Mouse (Mus musculus) lung, embryonic 16.5 days (tissue): ENCODE results near the gene Cdkn1c. TPM values are rescaled to one million over a fixed set of nuclear protein-coding genes. Genes with fewer than 3 reads are reported as not detected.
A peak's percentile ranks its signal among the peaks of the same experiment; 100 is the strongest.

ENCODE experiments used
- ATAC-seq: fragments of 200-750 bp; cut with Nextera tagmentation; 2 replicates; pipeline ENCODE4 v1.8.0; 2017; ENCODE audit warnings: low read depth, mild to moderate bottlenecking, moderate library complexity
- H3K27ac ChIP-seq: fragments of 300-500 bp; sonication (generic); 2 replicates; pipeline ENCODE4 v1.5.1; 2014; ENCODE audit warnings: mild to moderate bottlenecking, control low read depth, low read length
- H3K27me3 ChIP-seq: fragments of 300-500 bp; sonication (generic); 2 replicates; pipeline ENCODE4 v1.6.1; 2014; ENCODE audit warnings: low read depth, low read length, mixed read lengths; ENCODE audit not compliant: control insufficient read depth, insufficient read depth
- H3K36me3 ChIP-seq: fragments of 300-500 bp; sonication (generic); 2 replicates; pipeline ENCODE4 v1.6.1; 2014; ENCODE audit warnings: low read length; ENCODE audit not compliant: control insufficient read depth, insufficient read depth
- H3K4me1 ChIP-seq: fragments of 300-500 bp; sonication (generic); replicated peaks from 2 replicates; pipeline ENCODE4 v1.6.1; 2014; ENCODE audit warnings: low read length, mixed read lengths; ENCODE audit not compliant: control insufficient read depth, insufficient read depth
- H3K4me2 ChIP-seq: fragments of 300-500 bp; sonication (generic); 2 replicates; pipeline ENCODE4 v1.6.1; 2014; ENCODE audit warnings: low read depth, low read length, control low read depth
- H3K4me3 ChIP-seq: fragments of 300-500 bp; sonication (generic); 2 replicates; pipeline ENCODE4 v1.5.1; 2014; ENCODE audit warnings: mild to moderate bottlenecking, low read length, control low read depth
- H3K9ac ChIP-seq: fragments of 300-500 bp; sonication (generic); 2 replicates; pipeline ENCODE4 v1.6.1; 2014; ENCODE audit warnings: low read length, control low read depth
- H3K9me3 ChIP-seq: fragments of 300-500 bp; sonication (generic); 2 replicates; pipeline ENCODE4 v1.6.1; 2016; ENCODE audit warnings: low read length; ENCODE audit not compliant: control insufficient read depth
- WGBS: fragments of 180-500 bp; shearing (Covaris S2); extraction: QIAGEN DNeasy Blood & Tissue Kit; methylation state at CpG from one replicate; pipeline ENCODE4 v1.1.7; 2014; 5-methylcytosine and 5-hydroxymethylcytosine counted together
- polyA plus RNA-seq: library from polyadenylated mRNA; unstranded; fragments of >200 nt; fragmentation: Nextera tagmentation; extraction: Ambion mirVana; gene quantifications from 2 replicates; pipeline ENCODE4 v1.2.1, GENCODE M21; 2015

The Cdkn1c gene
- polyA plus RNA-seq, 1 experiment from 2014 or later, result 434 TPM

DNA sequence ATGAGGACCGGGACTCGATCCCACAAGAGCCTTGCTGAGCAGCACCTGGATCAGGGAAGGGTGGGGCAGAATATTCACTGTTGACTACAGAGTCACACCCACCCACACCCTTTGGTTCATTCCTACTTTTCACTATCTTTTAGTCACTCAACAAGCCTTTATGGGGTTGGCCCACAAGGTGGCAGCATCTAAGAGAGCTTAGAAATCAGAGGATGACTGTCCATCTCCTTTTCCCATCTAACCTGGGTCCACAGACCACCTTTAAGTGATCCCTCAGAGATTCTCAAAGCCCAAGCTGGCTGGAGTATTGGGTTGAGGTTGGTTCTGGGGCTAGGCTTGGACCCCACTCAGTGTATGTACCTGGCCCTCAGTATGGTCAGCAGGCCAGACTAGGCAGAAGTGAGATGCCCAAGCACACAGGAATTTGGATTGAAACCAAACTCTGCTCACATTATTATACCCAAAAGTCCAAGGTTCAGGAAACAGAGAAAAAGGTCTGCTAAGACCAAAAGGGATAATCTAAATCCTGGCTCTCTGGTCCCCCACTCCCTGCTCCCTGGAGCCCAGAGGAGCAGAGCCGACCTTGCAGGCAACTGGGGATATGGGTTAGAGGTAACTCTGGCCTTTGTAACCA lies 16.0 kb upstream of the Cdkn1c start:
- Histone ChIP-seq H3K4me3 (no peak overlapping the region), H3K27me3 (no peaks in the 10 kb centered on the region; the same call in 1 of the 2 replicates), H3K27ac (no peak overlapping the region), H3K36me3 (no peaks in the 10 kb centered on the region), H3K9ac (no peak overlapping the region), H3K4me1 (no peaks in the 10 kb centered on the region), H3K4me2 (no peak overlapping the region), H3K9me3 (no peaks in the 10 kb centered on the region)
- no peak for ATAC-seq
- 83% methylated on average over 3 of the region's 3 CpGs for WGBS

DNA sequence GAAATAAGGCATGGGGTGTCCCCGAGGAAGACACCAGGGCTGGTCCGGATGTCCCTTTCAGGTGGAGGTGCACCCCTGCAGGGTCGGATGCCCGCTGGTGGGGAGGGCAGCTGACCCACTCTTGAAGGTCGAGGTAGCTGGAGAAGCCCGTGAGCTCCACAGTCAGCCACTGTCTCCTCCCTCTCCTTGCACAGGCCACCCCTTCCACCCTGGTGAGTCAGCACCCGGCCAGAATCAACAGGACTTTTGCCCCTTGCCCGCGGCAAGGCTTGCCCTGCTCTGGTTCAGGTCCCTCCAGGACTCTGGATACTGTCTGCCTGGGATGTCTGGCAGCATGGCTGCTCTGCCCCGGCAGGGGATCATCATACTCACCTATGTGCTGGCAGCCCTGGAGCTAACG lies 15.0 kb upstream of the Cdkn1c start:
- Histone ChIP-seq H3K9ac (no peak overlapping the region), H3K4me3 (no peak overlapping the region), H3K9me3 (no peaks in the 10 kb centered on the region), H3K4me1 (no peaks in the 10 kb centered on the region), H3K27me3 (no peaks in the 10 kb centered on the region; the same call in 1 of the 2 replicates), H3K27ac (no peak overlapping the region), H3K4me2 (no peak overlapping the region), H3K36me3 (no peaks in the 10 kb centered on the region)
- 58% methylated on average over 11 of the region's 11 CpGs for WGBS
- ATAC-seq, result no peak

DNA sequence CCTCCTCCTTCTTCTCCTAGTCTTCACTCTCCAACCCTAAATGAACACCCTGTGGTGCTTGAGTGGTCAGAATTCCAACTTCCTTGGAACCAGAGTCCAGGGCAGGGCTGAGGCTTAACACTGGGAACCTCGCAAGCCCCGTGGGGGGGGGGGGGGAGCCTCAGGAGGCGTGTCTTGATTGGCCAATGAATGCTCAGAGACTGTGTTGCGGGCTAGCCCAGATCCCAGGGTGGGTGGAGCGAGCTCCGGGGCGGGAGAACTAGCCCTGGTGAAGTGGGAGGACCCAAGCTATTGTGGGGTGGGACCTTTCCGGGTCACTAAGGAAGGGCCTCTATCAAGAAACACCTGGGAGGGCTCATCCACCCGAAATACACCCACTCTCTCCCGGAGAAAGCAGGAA lies 14.0 kb upstream of the Cdkn1c start:
- ATAC-seq, result 0 out of 2 replicates have a peak, but pooled peaks have one; percentile 43
- H3K4me2 ChIP-seq, result no peak overlapping the region

DNA sequence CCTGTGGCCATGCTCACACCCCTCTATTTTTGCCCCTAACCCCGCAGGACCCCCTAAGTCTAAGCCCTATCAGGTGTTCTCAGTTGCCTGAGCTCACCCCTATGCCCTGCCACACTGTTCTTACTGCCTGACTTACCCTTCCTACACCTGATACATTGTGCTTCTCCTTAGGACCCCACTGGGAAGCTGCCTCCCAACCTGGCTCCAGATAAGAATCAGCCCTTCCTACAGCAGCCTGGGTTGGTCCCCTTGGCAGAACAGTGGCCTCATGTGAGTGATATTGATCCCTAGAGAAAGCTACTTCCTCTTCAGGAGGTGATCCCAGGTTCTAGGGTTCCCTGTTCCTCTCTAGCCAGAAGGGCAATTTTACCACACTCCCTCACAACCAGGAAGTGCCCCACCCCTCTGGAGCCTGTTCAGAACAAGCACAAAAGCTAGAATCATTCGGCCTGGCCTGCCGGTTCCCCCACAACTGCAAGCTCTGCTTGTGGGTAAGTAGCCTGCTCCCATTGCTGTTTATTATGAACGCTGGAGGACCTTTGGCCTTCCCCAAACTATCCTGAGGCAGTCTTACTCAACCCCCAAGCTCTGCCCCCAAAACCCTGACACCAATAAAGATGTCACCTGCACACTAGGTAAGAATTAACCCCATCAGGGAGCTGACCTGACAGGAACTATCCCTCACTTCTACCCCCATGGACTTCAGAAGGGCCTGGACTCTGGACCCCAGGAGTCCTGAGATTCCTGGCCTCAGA lies 12.7 kb upstream of the Cdkn1c start, which contains the start of gene Slc22a18:
Slc22a18 (plus strand) TSS at position 390 of the 755 bp plus-strand sequence.
- Histone ChIP-seq H3K27ac (no peak within 1 kb of the TSS), H3K4me3 (peak within 1 kb of the TSS; percentile 19), H3K9me3 (no peaks in the 10 kb centered on the region), H3K36me3 (no peaks in the 10 kb centered on the region), H3K4me1 (no peaks in the 10 kb centered on the region), H3K27me3 (no peaks in the 10 kb centered on the region), H3K4me2 (peak within 1 kb of the TSS; percentile 9; the same call in 1 of the 2 replicates), H3K9ac (0 out of 2 replicates have a peak within 1 kb of the TSS, but pooled peaks have one; percentile 21)
- ATAC-seq, result 0 out of 2 replicates have a peak, but pooled peaks have one; percentile 32
- 27% methylated on average over 4 of the region's 4 CpGs for WGBS

More for the DNA sequence above, 14.0 kb upstream of the Cdkn1c start:
- no peaks in the 10 kb centered on the region for H3K4me1 ChIP-seq
- no peaks in the 10 kb centered on the region for H3K9me3 ChIP-seq
- no peak overlapping the region for H3K9ac ChIP-seq
- H3K27me3 ChIP-seq, result no peaks in the 10 kb centered on the region
- H3K4me3 ChIP-seq, result no peak overlapping the region
- 28% methylated on average over 10 of the region's 10 CpGs for WGBS
- no peaks in the 10 kb centered on the region for H3K36me3 ChIP-seq
- no peak overlapping the region for H3K27ac ChIP-seq

DNA sequence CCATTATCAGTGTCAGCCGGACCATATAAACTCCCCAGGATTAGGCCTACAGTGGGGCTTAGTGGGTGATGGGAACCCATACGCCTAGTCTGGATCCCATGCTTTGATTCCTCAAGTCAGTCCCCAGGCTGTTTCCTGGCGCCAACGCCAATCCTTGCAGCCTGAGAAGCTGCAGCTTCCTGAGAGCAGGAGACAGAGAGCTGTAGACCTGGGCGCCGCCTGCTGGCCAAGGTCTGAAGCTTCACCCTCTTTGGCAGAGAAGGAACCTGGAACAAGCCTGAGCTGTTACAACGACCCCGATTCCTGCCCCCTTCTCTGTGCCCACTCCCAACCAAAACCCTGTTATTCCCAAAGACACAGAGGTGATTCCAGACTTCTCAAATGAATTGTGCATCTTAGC lies 9.1 kb upstream of the Cdkn1c start:
- ATAC-seq, result peak; percentile 27; the same call in 1 of the 2 replicates
- H3K9me3 ChIP-seq, result no peaks in the 10 kb centered on the region

DNA sequence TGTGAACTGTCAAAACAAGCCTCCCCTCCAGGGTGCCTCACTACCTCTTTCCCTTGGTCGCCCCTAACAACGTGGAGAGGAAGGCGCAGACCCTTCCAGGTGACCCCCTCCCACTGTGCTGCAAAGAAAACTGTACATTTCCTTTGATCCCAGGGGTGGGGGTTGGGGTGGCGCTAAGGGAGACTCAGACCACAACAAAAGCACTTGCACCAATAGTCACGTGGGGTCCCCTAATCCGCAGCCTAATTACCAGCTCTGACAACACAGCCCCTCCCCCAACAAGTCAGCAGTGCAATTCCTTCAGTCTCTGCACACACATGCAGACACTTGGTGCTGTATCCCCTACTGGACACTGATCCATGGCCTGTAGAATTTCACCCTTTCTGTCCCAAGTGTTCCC lies 6.9 kb upstream of the Cdkn1c start:
- Histone ChIP-seq H3K4me3 (no peak overlapping the region), H3K27ac (no peak overlapping the region), H3K4me1 (peaks cover 9% of the 10 kb centered on the region), H3K4me2 (no peak overlapping the region), H3K9me3 (no peaks in the 10 kb centered on the region), H3K27me3 (no peaks in the 10 kb centered on the region; the same call in 1 of the 2 replicates), H3K36me3 (no peaks in the 10 kb centered on the region), H3K9ac (no peak overlapping the region)
- ATAC-seq, result no peak
- 12% methylated on average over 6 of the region's 6 CpGs for WGBS

More for the DNA sequence above, 9.1 kb upstream of the Cdkn1c start:
- Histone ChIP-seq H3K9ac (no peak overlapping the region), H3K4me3 (no peak overlapping the region), H3K36me3 (no peaks in the 10 kb centered on the region), H3K27ac (no peak overlapping the region), H3K27me3 (no peaks in the 10 kb centered on the region; the same call in 1 of the 2 replicates), H3K4me1 (peaks cover 4% of the 10 kb centered on the region; the same call in 1 of the 2 replicates), H3K4me2 (no peak overlapping the region)
- WGBS, result 14% methylated on average over 8 of the region's 8 CpGs

DNA sequence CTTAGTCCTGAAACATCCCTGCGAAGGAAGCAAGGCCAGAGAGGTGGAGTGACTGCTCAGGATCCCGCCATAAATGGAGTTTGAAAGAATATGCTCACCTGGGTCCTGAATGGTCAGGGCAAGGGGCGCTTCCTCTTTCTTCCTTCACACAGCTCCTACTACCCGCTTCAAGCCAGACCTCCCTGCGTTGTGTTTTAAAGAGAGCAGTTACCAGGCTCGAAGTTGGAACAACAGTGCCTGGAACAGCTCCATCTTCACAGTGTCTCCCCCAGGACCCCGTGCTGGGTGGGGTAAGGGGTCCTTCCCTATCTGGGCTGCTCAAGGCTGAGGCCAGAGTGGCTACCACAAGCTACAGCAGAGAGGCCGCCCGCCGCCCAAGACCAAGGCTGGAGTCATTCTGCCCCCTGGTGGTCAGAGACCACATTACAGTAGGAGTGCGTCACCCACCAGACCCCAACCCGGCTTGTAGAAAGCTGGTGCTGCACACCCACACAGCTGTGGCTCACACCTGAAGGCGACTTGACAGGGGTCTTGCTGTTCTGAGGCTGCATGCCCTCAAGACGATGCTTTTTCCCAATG lies 5.3 kb upstream of the Cdkn1c start:
- no peak overlapping the region for H3K4me2 ChIP-seq
- no peaks in the 10 kb centered on the region; the same call in 1 of the 2 replicates for H3K27me3 ChIP-seq
- H3K4me1 ChIP-seq, result peaks cover 12% of the 10 kb centered on the region
- 38% methylated on average over 14 of the region's 14 CpGs for WGBS
- H3K27ac ChIP-seq, result no peak overlapping the region
- H3K9me3 ChIP-seq, result peaks cover 3% of the 10 kb centered on the region
- no peak overlapping the region for H3K4me3 ChIP-seq
- ATAC-seq, result peak; percentile 12; the same call in 1 of the 2 replicates
- H3K36me3 ChIP-seq, result no peaks in the 10 kb centered on the region
- no peak overlapping the region for H3K9ac ChIP-seq

DNA sequence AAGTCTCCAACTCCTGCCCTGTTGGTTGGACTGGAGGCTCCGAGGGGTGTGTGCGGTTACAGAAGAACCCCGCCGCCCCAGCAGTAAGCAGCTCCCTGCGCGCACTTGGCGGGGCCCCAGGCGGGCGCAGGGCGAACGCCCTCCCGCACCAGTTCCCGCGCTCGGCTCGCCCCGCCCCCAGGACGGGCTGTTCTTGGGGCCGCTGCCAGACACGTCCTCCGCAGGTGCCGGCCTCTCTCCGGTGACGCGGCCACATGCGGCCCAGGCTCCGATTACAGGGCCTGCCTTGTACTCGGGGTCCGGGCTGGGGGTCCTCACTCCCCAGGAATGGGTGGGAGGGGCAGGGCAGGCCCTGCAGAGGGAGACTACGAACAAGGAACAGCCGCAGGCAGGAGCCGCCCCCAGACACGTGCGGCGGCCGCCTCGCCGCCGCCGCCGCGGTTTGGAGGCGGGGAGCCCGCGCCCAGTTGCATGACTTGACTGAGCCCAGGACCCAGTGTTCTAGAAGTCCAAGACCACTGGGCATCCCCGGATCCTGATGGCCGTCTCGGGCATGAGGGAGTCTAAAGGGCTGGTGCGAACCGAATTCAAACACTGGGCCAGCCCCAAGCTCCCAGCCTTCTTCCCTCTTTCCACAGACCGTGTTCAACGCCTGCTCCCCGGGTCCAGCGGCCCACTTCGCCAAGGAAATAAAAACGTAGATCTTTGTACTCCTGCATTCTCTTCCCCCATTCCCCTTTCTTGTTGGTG lies 4.1 kb upstream of the Cdkn1c start:
- H3K9me3 ChIP-seq, result peaks cover 15% of the 10 kb centered on the region
- no peaks in the 10 kb centered on the region; the same call in 1 of the 2 replicates for H3K27me3 ChIP-seq
- WGBS, result 11% methylated on average over 49 of the region's 56 CpGs
- H3K4me3 ChIP-seq, result peak overlapping the region; percentile 44
- H3K27ac ChIP-seq, result peak overlapping the region; percentile 83
- peak overlapping the region; percentile 64 for H3K9ac ChIP-seq
- peak; percentile 41 for ATAC-seq
- H3K4me2 ChIP-seq, result peak overlapping the region; percentile 78
- peaks cover 12% of the 10 kb centered on the region for H3K4me1 ChIP-seq
- no peaks in the 10 kb centered on the region for H3K36me3 ChIP-seq
